In genomic region chr5:26222076-26222475, GRCm38 (mm10) we compare ENCODE assay signal across 25 mouse cellular contexts. TPM values are rescaled to one million over a fixed set of nuclear protein-coding genes. Genes with fewer than 3 reads are reported as not detected.
"Had no signal": no experiment of that assay in that cellular context is flagged by ENCODE, and none has a peak within 500 bp of the region (broad histone marks: within the 10 kb centered on the region; RNA-seq: fewer than 3 reads in every experiment).

No protein-coding gene starts in this region.

- DNase-seq: kidney, adult 11 months; kidney, adult 8-10 months; kidney, postnatal 10 days; layer of hippocampus, adult 9-11 months; liver, embryonic 13.5 days; lung, adult 2 months; lung, postnatal 14 days; lung, postnatal 4 days; right cerebral cortex, adult 18-20 months; right cerebral cortex, postnatal 14 days; right cerebral cortex, postnatal 4 days; thymus, postnatal 25 days had no signal

- H3K27ac ChIP-seq: kidney, embryonic 15.5 days; layer of hippocampus, adult 2 months; liver, embryonic 13.5 days; midbrain, embryonic 12.5 days; midbrain, embryonic 15.5 days; stomach, postnatal 0 days had no signal

- H3K9ac ChIP-seq: kidney, embryonic 15.5 days; liver, embryonic 13.5 days; midbrain, embryonic 12.5 days; midbrain, embryonic 15.5 days had no signal

- H3K4me1 ChIP-seq: kidney, embryonic 15.5 days; liver, embryonic 13.5 days; midbrain, embryonic 12.5 days; midbrain, embryonic 15.5 days had no signal

- H3K9me3 ChIP-seq: kidney, embryonic 15.5 days; liver, embryonic 13.5 days; midbrain, embryonic 12.5 days; midbrain, embryonic 15.5 days had no signal

- ATAC-seq: midbrain, embryonic 15.5 days had no signal

- H3K36me3 ChIP-seq: kidney, embryonic 15.5 days; liver, embryonic 13.5 days; midbrain, embryonic 12.5 days; midbrain, embryonic 15.5 days had no signal

- H3K27me3 ChIP-seq: kidney, embryonic 15.5 days; liver, embryonic 13.5 days; midbrain, embryonic 15.5 days had no signal

- H3K4me3 ChIP-seq: kidney, embryonic 15.5 days; layer of hippocampus, adult 2 months; liver, embryonic 13.5 days; midbrain, embryonic 12.5 days; midbrain, embryonic 15.5 days; myocyte had no signal

- H3K4me2 ChIP-seq: kidney, embryonic 15.5 days; liver, embryonic 13.5 days; midbrain, embryonic 12.5 days; midbrain, embryonic 15.5 days had no signal

RNA-seq across cellular contexts. Expression of gene Gm7361, which starts 35.4 kb away (rescaled TPM):
- polyA plus RNA-seq: kidney, embryonic 15.5 days; large intestine, adult 2 months; limb, embryonic 11.5 days; liver, adult 2 months; liver, embryonic 13.5 days; liver, embryonic 16.5 days; lung, adult 2 months; lung, embryonic 16.5 days; midbrain, embryonic 12.5 days; myocyte; neural tube, embryonic 11.5 days; stomach, embryonic 14.5 days; stomach, postnatal 0 days had no signal
